Mouse (Mus musculus): Measurements from ENCODE around the gene Gm10229.
"Not testable (repeated sequence)": the region's sequence is repeated elsewhere in the genome, so short reads cannot be mapped to it uniquely, and the experiment has no call there.

The Gm10229 gene

DNA sequence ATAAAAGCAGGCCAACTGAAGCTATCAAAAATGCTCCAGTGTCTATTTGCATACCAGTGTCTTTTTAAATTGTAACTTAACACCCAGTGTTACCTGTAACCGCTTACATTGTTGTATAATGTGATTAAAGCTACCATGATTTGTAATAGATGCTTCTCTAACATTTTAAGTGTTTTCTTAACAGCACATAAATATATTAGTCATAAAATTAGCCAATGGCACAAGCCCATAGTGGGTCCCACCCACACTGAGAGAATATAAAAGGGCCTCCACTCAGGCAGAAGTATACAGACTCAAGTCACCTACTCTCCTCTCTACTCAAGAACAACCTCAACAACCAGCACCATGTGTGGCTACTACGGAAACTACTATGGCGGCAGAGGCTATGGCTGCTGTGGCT, at the start of gene Gm10229:
TSS of gene Gm10229 (plus strand) at position 301 of the 400 bp plus-strand sequence.
- not testable (repeated sequence) for DNase-seq (ENCODE audit: low spot score in 2 of 2)

DNA sequence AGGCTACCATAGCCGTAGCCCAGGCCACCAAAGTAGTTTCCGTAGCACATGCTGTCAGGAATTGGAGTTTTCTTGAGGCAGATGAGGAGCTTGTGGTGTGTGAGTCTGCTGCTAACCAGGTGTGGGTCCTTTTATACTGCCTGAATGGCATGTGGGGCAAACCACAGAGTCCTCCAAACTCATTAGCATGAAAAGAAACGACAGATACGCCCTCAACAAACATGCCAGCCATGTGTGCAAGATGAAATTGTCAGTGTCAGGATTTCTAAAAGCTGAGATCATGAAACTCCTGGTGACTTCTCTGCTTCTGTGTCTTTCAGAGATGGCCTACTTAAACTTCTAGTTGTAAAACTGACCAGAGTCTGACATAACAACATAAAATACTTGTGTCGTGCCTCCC, 4.4 kb upstream of the Gm10229 start, which contains the start of gene Krtap22-2:
TSS of gene Krtap22-2 (minus strand) at position 101 of the 400 bp plus-strand sequence.
- no peak for DNase-seq (ENCODE audit: low spot score in 2 of 2)

DNA sequence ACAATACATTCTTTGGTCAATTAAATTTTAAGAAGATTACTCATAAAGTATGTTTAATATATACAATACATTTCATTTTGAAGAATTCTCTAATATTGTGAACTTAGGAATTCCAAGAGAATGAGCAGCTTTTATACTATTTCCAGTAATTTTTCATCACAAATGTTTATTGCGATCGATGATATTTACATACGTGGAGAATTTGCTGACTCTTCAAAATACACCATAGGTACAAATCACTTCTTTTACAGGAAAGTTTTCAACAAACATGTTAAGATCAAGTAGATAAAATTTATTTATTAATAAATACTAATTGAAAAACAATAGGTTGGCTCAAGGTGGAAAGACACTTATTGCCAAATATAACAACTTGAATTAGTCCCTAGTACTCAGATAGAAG, 1.1 kb upstream of the Gm10229 start:
- no peak for DNase-seq (ENCODE audit: low spot score in 2 of 2)

DNA sequence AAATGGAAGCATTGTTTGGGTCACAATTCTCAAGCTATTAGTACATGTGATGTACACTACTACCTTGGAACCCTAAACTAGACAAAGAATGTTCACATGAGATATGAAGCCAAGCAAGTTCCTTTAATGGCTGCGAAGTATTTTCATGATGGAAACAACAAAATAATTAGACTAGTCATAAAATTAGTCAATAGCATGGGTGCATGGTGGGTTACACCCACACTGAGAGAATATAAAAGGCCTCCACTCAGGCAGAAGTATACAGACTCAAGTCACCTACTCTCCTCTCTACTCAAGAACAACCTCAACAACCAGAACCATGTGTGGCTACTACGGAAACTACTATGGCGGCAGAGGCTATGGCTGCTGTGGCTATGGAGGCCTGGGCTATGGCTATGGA, 16.3 kb downstream of the Gm10229 start, which contains the start of gene Krtap6-1:
TSS of gene Krtap6-1 (plus strand) at position 301 of the 400 bp plus-strand sequence.
- not testable (repeated sequence) for DNase-seq (ENCODE audit: low spot score in 2 of 2)

DNA sequence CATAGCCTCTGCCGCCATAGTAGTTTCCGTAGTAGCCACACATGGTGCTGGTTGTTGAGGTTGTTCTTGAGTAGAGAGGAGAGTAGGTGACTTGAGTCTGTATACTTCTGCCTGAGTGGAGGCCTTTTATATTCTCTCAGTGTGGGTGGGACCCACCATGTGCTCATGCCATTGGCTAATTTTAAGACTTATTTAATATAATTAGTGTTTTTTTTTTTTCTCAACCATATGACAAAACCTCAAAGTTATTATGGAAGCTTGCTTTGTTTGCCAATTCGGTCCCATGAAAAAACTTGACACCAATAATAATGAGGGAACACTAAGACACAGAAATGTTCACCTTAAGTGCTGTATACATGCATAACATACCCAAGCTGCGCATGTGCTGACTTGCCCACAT, 26.3 kb downstream of the Gm10229 start, which contains the start of gene Gm10228:
TSS of gene Gm10228 (minus strand) at position 101 of the 400 bp plus-strand sequence.
- not testable (repeated sequence) for DNase-seq (ENCODE audit: low spot score in 2 of 2)

DNA sequence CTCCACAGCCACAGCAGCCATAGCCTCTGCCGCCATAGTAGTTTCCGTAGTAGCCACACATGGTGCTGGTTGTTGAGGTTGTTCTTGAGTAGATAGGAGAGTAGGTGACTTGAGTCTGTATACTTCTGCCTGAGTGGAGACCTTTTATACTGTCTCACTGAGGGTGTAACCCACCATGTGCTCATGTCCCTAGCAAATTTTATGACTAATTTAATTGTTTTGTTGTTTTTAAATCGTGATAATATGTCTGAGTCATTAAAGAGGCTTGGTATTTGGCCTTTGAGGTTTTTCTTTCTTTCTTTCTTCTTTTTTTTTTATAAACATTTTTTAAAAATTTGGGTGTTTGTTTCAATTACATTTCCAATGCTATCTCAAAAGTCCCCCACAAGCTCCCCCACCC, 32.7 kb downstream of the Gm10229 start, which contains the start of gene Krtap6-5:
TSS of gene Krtap6-5 (minus strand) at position 101 of the 400 bp plus-strand sequence.
- DNase-seq (ENCODE audit: low spot score in 2 of 2) = no peak

DNA sequence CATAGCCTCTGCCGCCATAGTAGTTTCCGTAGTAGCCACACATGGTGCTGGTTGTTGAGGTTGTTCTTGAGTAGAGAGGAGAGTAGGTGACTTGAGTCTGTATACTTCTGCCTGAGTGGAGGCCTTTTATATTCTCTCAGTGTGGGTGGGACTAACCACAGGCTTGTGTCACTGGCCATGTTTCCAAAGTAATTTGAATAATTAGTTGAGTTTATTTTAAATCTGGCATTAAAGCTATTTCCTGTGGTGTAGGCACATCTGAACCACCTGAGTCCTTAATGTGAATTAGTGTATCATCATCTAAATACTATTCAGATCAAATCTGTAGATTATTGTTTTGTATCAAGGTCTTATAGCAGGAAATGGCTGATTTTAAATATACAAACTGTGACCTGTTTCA, 48.8 kb downstream of the Gm10229 start, which contains the start of gene 1110025L11Rik:
TSS of gene 1110025L11Rik (minus strand) at position 101 of the 400 bp plus-strand sequence.
- DNase-seq (ENCODE audit: low spot score in 2 of 2) = not testable (repeated sequence)
